Mouse (Mus musculus) heart, postnatal 0 days (tissue): Measurements from ENCODE around the gene Dnajb8.

Source experiments
- CTCF ChIP-seq: IDR thresholded peaks from 2 replicates; pipeline ENCODE4 v1.5.1; 2016; ENCODE audit warnings: antibody characterized with exemption, control low read depth, low read depth
- EP300 ChIP-seq: IDR thresholded peaks from 2 replicates; pipeline ENCODE4 v1.6.1; 2016; ENCODE audit warnings: antibody characterized with exemption, low read depth

DNA sequence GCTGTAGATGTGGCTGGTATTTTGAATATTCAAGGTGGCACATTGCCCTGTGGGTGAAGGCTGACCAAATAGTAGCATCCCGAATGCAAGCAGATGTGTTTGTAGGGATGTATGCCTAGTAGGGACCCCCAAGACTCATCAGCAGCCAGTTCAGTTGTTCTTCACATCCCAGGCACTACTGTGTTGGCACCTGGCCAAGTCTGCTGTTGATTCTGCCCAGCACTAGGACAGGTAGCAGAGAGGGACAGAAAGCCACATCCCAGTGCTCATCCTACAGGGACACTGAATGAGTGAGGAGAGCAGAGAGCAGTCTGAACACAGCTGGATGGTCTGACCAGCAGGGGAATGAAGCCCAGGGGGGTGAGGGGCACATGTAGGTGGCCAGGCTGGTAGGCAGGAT lies 27.2 kb downstream of the Dnajb8 start:
- TF ChIP-seq EP300 (no peak), CTCF (no peak)
